Mouse (Mus musculus) urinary bladder, postnatal 36 days (tissue): ENCODE data around the gene Olfr397.

ENCODE experiments used
- DNase-seq, 2 experiments: peaks; one replicate each; pipeline ENCODE4 v3.0.0; 2022; ENCODE audit warnings: low spot score in 2 of 2, mixed read lengths in 1 of 2

Gene Olfr397

GRCm38 (mm10) chr11:73960517-73960916 lies at the start of gene Olfr397:
Gene Olfr397 (plus strand): TSS chr11:73960817.
- DNase-seq, result no peak

GRCm38 (mm10) chr11:73936377-73936776 lies 24.2 kb upstream of the Olfr397 start, which contains the start of gene Olfr23:
Gene Olfr23 (plus strand): TSS chr11:73936677.
- no peak for DNase-seq

- DNase-seq, result no peak
Measured at GRCm38 (mm10) chr11:73990307-73990706, 29.7 kb downstream of the Olfr397 start, which contains the start of gene Olfr398. Gene Olfr398 (minus strand): TSS chr11:73990407.

GRCm38 (mm10) chr11:73993115-73993514 lies 32.5 kb downstream of the Olfr397 start:
- DNase-seq, result no peak
